Mouse (Mus musculus): ENCODE measurements around the gene Gm20828.
"Not testable (repeated sequence)": the region's sequence is repeated elsewhere in the genome, so short reads cannot be mapped to it uniquely, and the experiment has no call there.

Gene Gm20828

GRCm38 (mm10) chrY:11199274-11199673, at the start of gene Gm20828:
Gm20828 (minus strand) TSS chrY:11199374.
- not testable (repeated sequence) for DNase-seq (ENCODE audit: low read depth, low spot score)
